Mouse (Mus musculus): ENCODE measurements around the gene Zfp369. TPM values are rescaled to one million over a fixed set of nuclear protein-coding genes. Genes with fewer than 3 reads are reported as not detected.

Gene Zfp369
- polyA plus RNA-seq, 1 experiment, result 17.1 TPM

DNA sequence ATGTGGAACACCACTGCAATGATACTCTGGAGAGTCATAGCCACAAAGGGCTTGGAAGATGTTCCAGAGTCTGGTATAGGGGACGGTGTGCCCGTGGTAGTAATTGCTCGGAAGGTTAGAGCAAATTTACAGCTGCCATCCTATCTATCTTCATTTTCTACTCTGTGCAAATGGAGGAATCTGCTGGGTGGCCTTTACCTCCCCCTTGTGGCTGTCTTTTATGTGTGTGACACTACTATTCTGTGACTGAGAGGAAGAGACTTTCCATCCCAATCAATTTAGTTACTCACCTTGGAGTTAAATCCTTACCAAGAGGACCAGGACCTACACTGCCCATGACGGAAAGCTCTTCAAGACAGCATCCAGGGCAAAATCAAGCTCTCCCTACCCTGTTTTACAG lies 35.3 kb upstream of the Zfp369 start:
- H3K27ac ChIP-seq (ENCODE audit: insufficient read depth, low read depth, low read length), result no peak overlapping the region
- H3K4me3 ChIP-seq (ENCODE audit: insufficient read depth, low read depth, low read length), result no peak overlapping the region
- 95% methylated on average over 4 of the region's 4 CpGs for WGBS
- TF ChIP-seq POLR2A (IDR thresholded peaks at IDR 0.05; ENCODE audit: low read depth, low read length) (no peak), CTCF (conservative IDR thresholded peaks at IDR 0.05; ENCODE audit: insufficient read depth, insufficient read length, low read depth, low read length) (no peak)
- H3K4me1 ChIP-seq (ENCODE audit: control insufficient read depth, insufficient read depth, low read length), result no peaks in the 10 kb centered on the region
- no peaks in the 10 kb centered on the region for H3K27me3 ChIP-seq (replicated peaks; ENCODE audit: control insufficient read depth, insufficient read depth, low read length)
- no peaks in the 10 kb centered on the region for H3K36me3 ChIP-seq (ENCODE audit: control insufficient read depth, insufficient read depth, low read length)
- DNase-seq, result no peak

DNA sequence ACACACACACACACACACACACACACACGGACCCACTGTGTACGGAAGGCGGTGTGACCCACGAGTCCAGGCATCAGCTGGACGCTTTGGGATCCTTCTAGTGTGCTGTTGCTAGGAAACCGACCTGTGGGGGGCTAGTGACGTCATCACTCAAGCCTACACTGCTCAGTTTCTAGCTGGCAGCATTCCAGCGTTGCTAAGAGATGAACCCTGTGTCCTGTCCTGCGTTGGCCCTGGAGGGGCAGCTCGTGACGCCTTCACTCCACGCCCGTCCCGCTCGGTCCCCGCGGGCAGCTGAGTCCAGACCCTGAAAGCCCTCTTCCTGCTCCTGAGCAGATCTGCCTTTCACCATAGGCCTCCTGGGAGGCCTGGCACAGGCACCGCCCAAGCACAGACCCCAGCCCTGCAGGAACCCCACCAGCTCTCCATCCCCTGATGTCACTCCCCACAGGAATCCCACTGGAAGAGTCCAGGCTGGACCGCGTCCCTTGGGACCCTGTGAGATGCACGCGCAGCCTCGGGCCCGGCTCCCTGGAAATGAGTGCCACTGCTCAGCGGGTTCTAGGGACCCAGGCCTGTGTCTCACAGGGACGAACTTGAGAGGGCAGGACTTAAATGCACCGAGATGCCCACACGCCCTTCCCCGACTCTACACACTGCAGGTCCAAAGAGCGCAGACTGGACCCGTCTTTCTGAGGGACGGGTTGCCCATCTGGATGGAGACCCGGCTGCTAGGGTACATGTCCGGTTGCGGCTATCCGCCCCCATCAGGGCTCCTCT lies 20.2 kb upstream of the Zfp369 start:
- Histone ChIP-seq H3K27me3 (replicated peaks; ENCODE audit: control insufficient read depth, insufficient read depth, low read length) (no peaks in the 10 kb centered on the region), H3K27ac (ENCODE audit: insufficient read depth, low read depth, low read length) (no peak overlapping the region), H3K4me3 (ENCODE audit: insufficient read depth, low read depth, low read length) (no peak overlapping the region), H3K36me3 (ENCODE audit: control insufficient read depth, insufficient read depth, low read length) (no peaks in the 10 kb centered on the region), H3K4me1 (ENCODE audit: control insufficient read depth, insufficient read depth, low read length) (no peaks in the 10 kb centered on the region)
- TF ChIP-seq CTCF (conservative IDR thresholded peaks at IDR 0.05; ENCODE audit: insufficient read depth, insufficient read length, low read depth, low read length) (no peak), POLR2A (IDR thresholded peaks at IDR 0.05; ENCODE audit: low read depth, low read length) (no peak)
- WGBS, result 36% methylated on average over 36 of the region's 36 CpGs
- DNase-seq, result no peak

GRCm38 (mm10) chr13:65259239-65259638 lies 19.4 kb upstream of the Zfp369 start, which contains the start of gene Gm10775:
Gene Gm10775 (plus strand): TSS chr13:65259539.
- no peaks in the 10 kb centered on the region for H3K36me3 ChIP-seq (ENCODE audit: control insufficient read depth, insufficient read depth, low read length)
- WGBS, result 58% methylated on average over 29 of the region's 29 CpGs
- H3K4me1 ChIP-seq (ENCODE audit: control insufficient read depth, insufficient read depth, low read length), result no peaks in the 10 kb centered on the region
- H3K4me3 ChIP-seq (ENCODE audit: insufficient read depth, low read depth, low read length), result no peak within 1 kb of the TSS
- TF ChIP-seq CTCF (conservative IDR thresholded peaks at IDR 0.05; ENCODE audit: insufficient read depth, insufficient read length, low read depth, low read length) (no peak), POLR2A (IDR thresholded peaks at IDR 0.05; ENCODE audit: low read depth, low read length) (no peak)
- no peaks in the 10 kb centered on the region for H3K27me3 ChIP-seq (replicated peaks; ENCODE audit: control insufficient read depth, insufficient read depth, low read length)
- DNase-seq, result no peak
- H3K27ac ChIP-seq (ENCODE audit: insufficient read depth, low read depth, low read length), result no peak within 1 kb of the TSS

DNA sequence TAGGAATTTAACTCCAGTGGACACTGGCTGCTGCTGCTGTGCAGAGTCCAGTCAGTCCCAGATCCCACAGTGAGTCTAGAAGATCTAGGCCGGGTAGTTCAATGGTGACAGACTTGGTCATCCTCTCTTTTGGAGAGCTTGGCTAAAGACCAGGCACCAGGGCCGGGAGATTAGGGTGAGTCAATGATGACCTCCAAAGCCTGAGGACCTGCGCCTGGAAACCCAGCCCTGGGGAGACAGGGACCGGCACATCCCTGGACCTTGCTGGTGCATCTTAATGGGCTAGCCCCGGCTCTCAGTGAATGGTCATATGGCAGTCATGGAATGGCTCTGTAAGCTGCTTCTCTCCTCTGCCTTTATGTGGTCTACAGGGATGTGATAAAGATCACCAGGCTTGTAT lies 16.5 kb upstream of the Zfp369 start:
- H3K4me3 ChIP-seq (ENCODE audit: insufficient read depth, low read depth, low read length), result no peak overlapping the region
- no peak for TF ChIP-seq POLR2A (IDR thresholded peaks at IDR 0.05; ENCODE audit: low read depth, low read length)
- no peak for TF ChIP-seq CTCF (conservative IDR thresholded peaks at IDR 0.05; ENCODE audit: insufficient read depth, insufficient read length, low read depth, low read length)
- H3K27ac ChIP-seq (ENCODE audit: insufficient read depth, low read depth, low read length), result no peak overlapping the region
- WGBS, result 97% methylated on average over 5 of the region's 5 CpGs
- H3K27me3 ChIP-seq (replicated peaks; ENCODE audit: control insufficient read depth, insufficient read depth, low read length), result no peaks in the 10 kb centered on the region
- no peaks in the 10 kb centered on the region for H3K4me1 ChIP-seq (ENCODE audit: control insufficient read depth, insufficient read depth, low read length)
- DNase-seq, result no peak
- no peaks in the 10 kb centered on the region for H3K36me3 ChIP-seq (ENCODE audit: control insufficient read depth, insufficient read depth, low read length)

GRCm38 (mm10) chr13:65277994-65278382 lies 626 bp upstream of the Zfp369 start:
- H3K4me3 ChIP-seq (ENCODE audit: insufficient read depth, low read depth, low read length), result peak overlapping the region; percentile 84
- no peak for TF ChIP-seq POLR2A (IDR thresholded peaks at IDR 0.05; ENCODE audit: low read depth, low read length)
- TF ChIP-seq CTCF (conservative IDR thresholded peaks at IDR 0.05; ENCODE audit: insufficient read depth, insufficient read length, low read depth, low read length), result no peak
- no peaks in the 10 kb centered on the region for H3K27me3 ChIP-seq (replicated peaks; ENCODE audit: control insufficient read depth, insufficient read depth, low read length)
- no peaks in the 10 kb centered on the region for H3K36me3 ChIP-seq (ENCODE audit: control insufficient read depth, insufficient read depth, low read length)
- H3K4me1 ChIP-seq (ENCODE audit: control insufficient read depth, insufficient read depth, low read length), result peaks cover 4% of the 10 kb centered on the region; the same call in 1 of the 2 replicates
- WGBS, result 5% methylated on average over 9 of the region's 9 CpGs
- peak overlapping the region; percentile 78 for H3K27ac ChIP-seq (ENCODE audit: insufficient read depth, low read depth, low read length)
- no peak for DNase-seq

- Histone ChIP-seq H3K27ac (ENCODE audit: insufficient read depth, low read depth, low read length) (no peak overlapping the region), H3K36me3 (ENCODE audit: control insufficient read depth, insufficient read depth, low read length) (peaks cover 25% of the 10 kb centered on the region)
- TF ChIP-seq POLR2A (IDR thresholded peaks at IDR 0.05; ENCODE audit: low read depth, low read length) (no peak), CTCF (conservative IDR thresholded peaks at IDR 0.05; ENCODE audit: insufficient read depth, insufficient read length, low read depth, low read length) (no peak)
Observed at GRCm38 (mm10) chr13:65286771-65287170, 8.2 kb downstream of the Zfp369 start.

DNA sequence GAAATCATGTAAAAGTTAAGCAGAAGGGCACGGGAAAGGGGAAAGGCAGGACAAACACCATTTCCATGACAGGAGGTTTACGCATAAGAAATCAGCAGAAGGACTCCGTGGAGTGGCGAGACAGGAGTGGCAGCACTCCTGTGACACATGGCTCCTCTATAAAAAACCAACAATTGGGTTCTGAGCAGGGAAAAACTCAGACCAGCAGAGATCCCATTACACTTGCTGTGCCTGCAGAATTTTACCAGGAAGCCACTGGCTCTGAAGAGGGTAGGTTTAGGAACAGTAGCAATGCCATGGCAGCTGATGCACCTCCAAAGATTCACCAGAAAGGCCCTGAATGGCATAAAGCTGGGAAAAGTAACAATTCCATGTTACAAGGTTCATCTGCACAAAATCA lies 17.7 kb downstream of the Zfp369 start:
- Histone ChIP-seq H3K4me1 (ENCODE audit: control insufficient read depth, insufficient read depth, low read length) (no peaks in the 10 kb centered on the region), H3K4me3 (ENCODE audit: insufficient read depth, low read depth, low read length) (no peak overlapping the region), H3K36me3 (ENCODE audit: control insufficient read depth, insufficient read depth, low read length) (peaks cover 50% of the 10 kb centered on the region), H3K27me3 (replicated peaks; ENCODE audit: control insufficient read depth, insufficient read depth, low read length) (no peaks in the 10 kb centered on the region), H3K27ac (ENCODE audit: insufficient read depth, low read depth, low read length) (no peak overlapping the region)
- 99% methylated on average over 4 of the region's 4 CpGs for WGBS
- no peak for DNase-seq
- no peak for TF ChIP-seq POLR2A (IDR thresholded peaks at IDR 0.05; ENCODE audit: low read depth, low read length)
- no peak for TF ChIP-seq CTCF (conservative IDR thresholded peaks at IDR 0.05; ENCODE audit: insufficient read depth, insufficient read length, low read depth, low read length)

More at GRCm38 (mm10) chr13:65286771-65287170, 8.2 kb downstream of the Zfp369 start:
- DNase-seq, result no peak
- Histone ChIP-seq H3K4me1 (ENCODE audit: control insufficient read depth, insufficient read depth, low read length) (no peaks in the 10 kb centered on the region), H3K27me3 (replicated peaks; ENCODE audit: control insufficient read depth, insufficient read depth, low read length) (no peaks in the 10 kb centered on the region), H3K4me3 (ENCODE audit: insufficient read depth, low read depth, low read length) (no peak overlapping the region)
- 95% methylated on average over 2 of the region's 2 CpGs for WGBS

Data from kidney, adult 2 months (tissue).